Mouse (Mus musculus): ENCODE measurements around the gene Kmt5c. TPM values are rescaled to one million over a fixed set of nuclear protein-coding genes. Genes with fewer than 3 reads are reported as not detected.

The Kmt5c gene
- polyA plus RNA-seq, 1 experiment from 2014 or later: 84.7 TPM

- no peak for ATAC-seq (ENCODE audit: low read depth)
- Histone ChIP-seq H3K27me3 (peaks cover 9% of the 10 kb centered on the region), H3K4me1 (replicated peaks) (peaks cover 19% of the 10 kb centered on the region), H3K36me3 (peaks cover 50% of the 10 kb centered on the region), H3K9me3 (no peaks in the 10 kb centered on the region), H3K4me2 (no peak overlapping the region; the same call in 1 of the 2 replicates), H3K9ac (0 out of 2 replicates have a peak overlapping the region, but pooled peaks have one; percentile 85), H3K27ac (replicated peaks) (no peak overlapping the region), H3K4me3 (0 out of 2 replicates have a peak overlapping the region, but pooled peaks have one; percentile 59)
- WGBS: 86% methylated on average over 3 of the region's 3 CpGs
Measured at GRCm38 (mm10) chr7:4794631-4795168, 54.8 kb downstream of the Kmt5c start.

- peaks cover 19% of the 10 kb centered on the region for H3K4me1 ChIP-seq (replicated peaks)
- H3K4me3 ChIP-seq: no peak overlapping the region
- 76% methylated on average over 7 of the region's 7 CpGs for WGBS
- H3K27ac ChIP-seq (replicated peaks): no peak overlapping the region
- ATAC-seq (ENCODE audit: low read depth): no peak
- H3K9me3 ChIP-seq: no peaks in the 10 kb centered on the region
- H3K9ac ChIP-seq: no peak overlapping the region
- H3K4me2 ChIP-seq: no peak overlapping the region
- 0 out of 2 replicates have a peak, but pooled peaks cover under 1% of the 10 kb centered on the region for H3K27me3 ChIP-seq
- H3K36me3 ChIP-seq: peaks cover 50% of the 10 kb centered on the region
Measured at GRCm38 (mm10) chr7:4795767-4796433, 56.0 kb downstream of the Kmt5c start.

Other genes with a start within 250 kb of the Kmt5c start
- 46.0 and 48.4 TPM in 2 replicates for gene Ppp1r12c, start 238.4 kb upstream of the Kmt5c start, polyA plus RNA-seq (2015; fragmentation: Nextera tagmentation; extraction: Ambion mirVana)
- gene Tnnt1, start 223.7 kb upstream of the Kmt5c start, polyA plus RNA-seq (2015; fragmentation: Nextera tagmentation; extraction: Ambion mirVana): 12.7 and 42.9 TPM in 2 replicates
- 1.8 and 3.6 TPM in 2 replicates for gene Tnni3, start 215.9 kb upstream of the Kmt5c start, polyA plus RNA-seq (2015; fragmentation: Nextera tagmentation; extraction: Ambion mirVana)
- gene Dnaaf3, start 207.7 kb upstream of the Kmt5c start, polyA plus RNA-seq (2015; fragmentation: Nextera tagmentation; extraction: Ambion mirVana): 1.1 and 1.2 TPM in 2 replicates
- gene Syt5, start 192.6 kb upstream of the Kmt5c start, polyA plus RNA-seq (2015; fragmentation: Nextera tagmentation; extraction: Ambion mirVana): 53.6 and 60.5 TPM in 2 replicates
- 0.26 and 0.31 TPM in 2 replicates for gene Ptprh, start 136.1 kb upstream of the Kmt5c start, polyA plus RNA-seq (2015; fragmentation: Nextera tagmentation; extraction: Ambion mirVana)
- gene Tmem86b, start 108.7 kb upstream of the Kmt5c start, polyA plus RNA-seq (2015; fragmentation: Nextera tagmentation; extraction: Ambion mirVana): 2.4 and 3.5 TPM in 2 replicates
- 10.3 TPM in 2 replicates for gene Ppp6r1, start 81.1 kb upstream of the Kmt5c start, polyA plus RNA-seq (2015; fragmentation: Nextera tagmentation; extraction: Ambion mirVana)
- 121 and 136 TPM in 2 replicates for gene Hspbp1, start 55.0 kb upstream of the Kmt5c start, polyA plus RNA-seq (2015; fragmentation: Nextera tagmentation; extraction: Ambion mirVana)
- 5.9 and 6.2 TPM in 2 replicates for gene Brsk1, start 49.5 kb upstream of the Kmt5c start, polyA plus RNA-seq (2015; fragmentation: Nextera tagmentation; extraction: Ambion mirVana)
- gene Tmem150b, start 14.9 kb upstream of the Kmt5c start, polyA plus RNA-seq (2015; fragmentation: Nextera tagmentation; extraction: Ambion mirVana): 0.32 TPM in 1 of 2 replicates, not detected in the other
- 18.9 and 19.0 TPM in 2 replicates for gene Cox6b2, start 13.0 kb downstream of the Kmt5c start, polyA plus RNA-seq (2015; fragmentation: Nextera tagmentation; extraction: Ambion mirVana)
- not detected in 2 replicates for gene Fam71e2, start 31.2 kb downstream of the Kmt5c start, polyA plus RNA-seq (2015; fragmentation: Nextera tagmentation; extraction: Ambion mirVana)
- 0.46 and 0.91 TPM in 2 replicates for gene Il11, start 42.7 kb downstream of the Kmt5c start, polyA plus RNA-seq (2015; fragmentation: Nextera tagmentation; extraction: Ambion mirVana)
- not detected in 2 replicates for gene Tmem190, start 42.8 kb downstream of the Kmt5c start, polyA plus RNA-seq (2015; fragmentation: Nextera tagmentation; extraction: Ambion mirVana)
- gene Tmem238, start 49.5 kb downstream of the Kmt5c start, polyA plus RNA-seq (2015; fragmentation: Nextera tagmentation; extraction: Ambion mirVana): 2.9 and 3.8 TPM in 2 replicates
- gene Rpl28, start 52.8 kb downstream of the Kmt5c start, polyA plus RNA-seq (2015; fragmentation: Nextera tagmentation; extraction: Ambion mirVana): 194 and 230 TPM in 2 replicates
- gene Ube2s, start 72.5 kb downstream of the Kmt5c start, polyA plus RNA-seq (2015; fragmentation: Nextera tagmentation; extraction: Ambion mirVana): 266 and 276 TPM in 2 replicates
- 8.7 and 9.7 TPM in 2 replicates for gene Shisa7, start 104.6 kb downstream of the Kmt5c start, polyA plus RNA-seq (2015; fragmentation: Nextera tagmentation; extraction: Ambion mirVana)
- gene Isoc2b, start 130.1 kb downstream of the Kmt5c start, polyA plus RNA-seq (2015; fragmentation: Nextera tagmentation; extraction: Ambion mirVana): 4.5 and 4.8 TPM in 2 replicates
- 0.51 and 0.91 TPM in 2 replicates for gene Isoc2a, start 137.0 kb downstream of the Kmt5c start, polyA plus RNA-seq (2015; fragmentation: Nextera tagmentation; extraction: Ambion mirVana)
- gene Gm36210, start 166.4 kb downstream of the Kmt5c start, polyA plus RNA-seq (2015; fragmentation: Nextera tagmentation; extraction: Ambion mirVana): 0.35 and 0.47 TPM in 2 replicates
- 4.6 and 4.8 TPM in 2 replicates for gene Zfp628, start 175.1 kb downstream of the Kmt5c start, polyA plus RNA-seq (2015; fragmentation: Nextera tagmentation; extraction: Ambion mirVana)
- gene Nat14, start 181.9 kb downstream of the Kmt5c start, polyA plus RNA-seq (2015; fragmentation: Nextera tagmentation; extraction: Ambion mirVana): 21.5 and 23.2 TPM in 2 replicates
- gene Ssc5d, start 185.7 kb downstream of the Kmt5c start, polyA plus RNA-seq (2015; fragmentation: Nextera tagmentation; extraction: Ambion mirVana): 2.4 and 2.7 TPM in 2 replicates
- not detected in 2 replicates for gene Sbk2, start 224.3 kb downstream of the Kmt5c start, polyA plus RNA-seq (2015; fragmentation: Nextera tagmentation; extraction: Ambion mirVana)
- gene Sbk3, start 231.1 kb downstream of the Kmt5c start, polyA plus RNA-seq (2015; fragmentation: Nextera tagmentation; extraction: Ambion mirVana): 0.14 and 0.18 TPM in 2 replicates

All from neural tube, embryonic 13.5 days (tissue).